Mouse (Mus musculus): ENCODE measurements around the gene Rpusd3. TPM values are rescaled to one million over a fixed set of nuclear protein-coding genes. Genes with fewer than 3 reads are reported as not detected.
A peak's percentile ranks its signal among the peaks of the same experiment; 100 is the strongest.

Gene Rpusd3
- 20.8 and 24.4 TPM in 2 replicates for polyA plus RNA-seq (2015; fragmentation: Nextera tagmentation; extraction: Ambion mirVana)

GRCm38 (mm10) chr6:113419199-113419587, at the start of gene Rpusd3:
Gene Rpusd3 (minus strand): TSS chr6:113419340.
- peak within 1 kb of the TSS; percentile 73 for H3K9ac ChIP-seq
- under 1% methylated on average over 25 of the region's 25 CpGs for WGBS
- H3K9me3 ChIP-seq (replicated peaks): no peaks in the 10 kb centered on the region
- peaks cover 24% of the 10 kb centered on the region for H3K36me3 ChIP-seq (ENCODE audit: poor library complexity, severe bottlenecking)
- peaks cover 13% of the 10 kb centered on the region for H3K4me1 ChIP-seq
- peak; percentile 99 for ATAC-seq
- H3K4me2 ChIP-seq: peak within 1 kb of the TSS; percentile 74
- no peaks in the 10 kb centered on the region for H3K27me3 ChIP-seq
- peak within 1 kb of the TSS; percentile 58 for H3K4me3 ChIP-seq
- H3K27ac ChIP-seq: no peak within 1 kb of the TSS

GRCm38 (mm10) chr6:113468512-113468911, 49.4 kb upstream of the Rpusd3 start:
- Histone ChIP-seq H3K4me1 (peaks cover 13% of the 10 kb centered on the region), H3K4me3 (no peak overlapping the region), H3K27ac (no peak overlapping the region), H3K9ac (no peak overlapping the region), H3K27me3 (peaks cover 56% of the 10 kb centered on the region), H3K9me3 (replicated peaks) (no peaks in the 10 kb centered on the region), H3K4me2 (peak overlapping the region; percentile 69), H3K36me3 (ENCODE audit: poor library complexity, severe bottlenecking) (no peaks in the 10 kb centered on the region)
- ATAC-seq: no peak
- WGBS: 73% methylated on average over 3 of the region's 3 CpGs

- Histone ChIP-seq H3K27ac (no peak overlapping the region), H3K9ac (no peak overlapping the region), H3K4me1 (peaks cover 13% of the 10 kb centered on the region), H3K27me3 (peaks cover 35% of the 10 kb centered on the region), H3K4me2 (no peak overlapping the region), H3K4me3 (no peak overlapping the region), H3K36me3 (ENCODE audit: poor library complexity, severe bottlenecking) (no peaks in the 10 kb centered on the region), H3K9me3 (replicated peaks) (no peaks in the 10 kb centered on the region)
- 71% methylated on average over 5 of the region's 5 CpGs for WGBS
- ATAC-seq: no peak
Observed at GRCm38 (mm10) chr6:113465602-113466001, 46.5 kb upstream of the Rpusd3 start.

GRCm38 (mm10) chr6:113464040-113464439, 44.9 kb upstream of the Rpusd3 start:
- ATAC-seq: no peak
- Histone ChIP-seq H3K9ac (no peak overlapping the region), H3K9me3 (replicated peaks) (no peaks in the 10 kb centered on the region), H3K27me3 (peaks cover 20% of the 10 kb centered on the region; the same call in 1 of the 2 replicates), H3K36me3 (ENCODE audit: poor library complexity, severe bottlenecking) (no peaks in the 10 kb centered on the region), H3K4me3 (no peak overlapping the region), H3K27ac (no peak overlapping the region), H3K4me2 (no peak overlapping the region), H3K4me1 (0 out of 2 replicates have a peak, but pooled peaks cover 3% of the 10 kb centered on the region)
- 78% methylated on average over 7 of the region's 7 CpGs for WGBS

- 69% methylated on average over 10 of the region's 10 CpGs for WGBS
- Histone ChIP-seq H3K4me3 (no peak overlapping the region), H3K27ac (no peak overlapping the region), H3K36me3 (ENCODE audit: poor library complexity, severe bottlenecking) (no peaks in the 10 kb centered on the region), H3K4me1 (no peaks in the 10 kb centered on the region), H3K9ac (no peak overlapping the region), H3K9me3 (replicated peaks) (no peaks in the 10 kb centered on the region), H3K4me2 (no peak overlapping the region), H3K27me3 (no peaks in the 10 kb centered on the region)
- no peak for ATAC-seq
Observed at GRCm38 (mm10) chr6:113458635-113459034, 39.5 kb upstream of the Rpusd3 start.

GRCm38 (mm10) chr6:113457952-113458534, 38.9 kb upstream of the Rpusd3 start, which contains the start of gene Il17re:
Gene Il17re (plus strand): TSS chr6:113458484.
- Histone ChIP-seq H3K4me2 (no peak within 1 kb of the TSS), H3K36me3 (ENCODE audit: poor library complexity, severe bottlenecking) (no peaks in the 10 kb centered on the region), H3K4me1 (no peaks in the 10 kb centered on the region), H3K9me3 (replicated peaks) (no peaks in the 10 kb centered on the region), H3K27me3 (no peaks in the 10 kb centered on the region), H3K4me3 (no peak within 1 kb of the TSS), H3K27ac (no peak within 1 kb of the TSS), H3K9ac (no peak within 1 kb of the TSS)
- 75% methylated on average over 10 of the region's 10 CpGs for WGBS
- ATAC-seq: no peak

GRCm38 (mm10) chr6:113455007-113455406, 35.9 kb upstream of the Rpusd3 start:
- no peak overlapping the region for H3K4me2 ChIP-seq
- H3K4me3 ChIP-seq: no peak overlapping the region
- H3K9ac ChIP-seq: no peak overlapping the region
- ATAC-seq: no peak
- H3K9me3 ChIP-seq (replicated peaks): no peaks in the 10 kb centered on the region
- H3K36me3 ChIP-seq (ENCODE audit: poor library complexity, severe bottlenecking): no peaks in the 10 kb centered on the region
- 83% methylated on average over 5 of the region's 5 CpGs for WGBS
- H3K27me3 ChIP-seq: no peaks in the 10 kb centered on the region
- no peak overlapping the region for H3K27ac ChIP-seq
- H3K4me1 ChIP-seq: peaks cover 6% of the 10 kb centered on the region; the same call in 1 of the 2 replicates

- Histone ChIP-seq H3K9me3 (replicated peaks) (no peaks in the 10 kb centered on the region), H3K27me3 (no peaks in the 10 kb centered on the region), H3K4me2 (no peak overlapping the region), H3K4me3 (no peak overlapping the region), H3K9ac (no peak overlapping the region), H3K36me3 (ENCODE audit: poor library complexity, severe bottlenecking) (peaks cover 25% of the 10 kb centered on the region), H3K4me1 (peaks cover 6% of the 10 kb centered on the region; the same call in 1 of the 2 replicates), H3K27ac (no peak overlapping the region)
- 83% methylated on average over 2 of the region's 2 CpGs for WGBS
- ATAC-seq: no peak
Observed at GRCm38 (mm10) chr6:113451839-113452238, 32.7 kb upstream of the Rpusd3 start.

- 86% methylated on average over 4 of the region's 4 CpGs for WGBS
- ATAC-seq: no peak
- H3K27me3 ChIP-seq: no peaks in the 10 kb centered on the region
Observed at GRCm38 (mm10) chr6:113447639-113448038, 28.5 kb upstream of the Rpusd3 start.

GRCm38 (mm10) chr6:113444207-113444965, 25.2 kb upstream of the Rpusd3 start:
- Histone ChIP-seq H3K4me2 (no peak overlapping the region), H3K9me3 (replicated peaks) (no peaks in the 10 kb centered on the region), H3K36me3 (ENCODE audit: poor library complexity, severe bottlenecking) (peaks cover 32% of the 10 kb centered on the region), H3K4me1 (peaks cover 10% of the 10 kb centered on the region), H3K27me3 (no peaks in the 10 kb centered on the region), H3K27ac (no peak overlapping the region), H3K9ac (no peak overlapping the region), H3K4me3 (no peak overlapping the region)
- ATAC-seq: no peak
- whole genome bisulfite sequencing: 88% methylated on average over 8 of the region's 8 CpGs

More at GRCm38 (mm10) chr6:113447639-113448038, 28.5 kb upstream of the Rpusd3 start:
- H3K4me2 ChIP-seq: no peak overlapping the region
- no peak overlapping the region for H3K4me3 ChIP-seq
- H3K36me3 ChIP-seq (ENCODE audit: poor library complexity, severe bottlenecking): peaks cover 32% of the 10 kb centered on the region
- H3K9me3 ChIP-seq (replicated peaks): no peaks in the 10 kb centered on the region
- H3K9ac ChIP-seq: no peak overlapping the region
- H3K27ac ChIP-seq: no peak overlapping the region
- H3K4me1 ChIP-seq: peaks cover 15% of the 10 kb centered on the region

- peak overlapping the region; percentile 94 for H3K9ac ChIP-seq
- no peaks in the 10 kb centered on the region for H3K27me3 ChIP-seq
- no peaks in the 10 kb centered on the region for H3K9me3 ChIP-seq (replicated peaks)
- peaks cover 10% of the 10 kb centered on the region for H3K4me1 ChIP-seq
- ATAC-seq: peak; percentile 6; the same call in 1 of the 2 replicates
- H3K27ac ChIP-seq: 0 out of 2 replicates have a peak overlapping the region, but pooled peaks have one; percentile 27
- 47% methylated on average over 12 of the region's 12 CpGs for WGBS
- peak overlapping the region; percentile 96 for H3K4me3 ChIP-seq
- peaks cover 20% of the 10 kb centered on the region for H3K36me3 ChIP-seq (ENCODE audit: poor library complexity, severe bottlenecking)
- peak overlapping the region; percentile 95 for H3K4me2 ChIP-seq
Observed at GRCm38 (mm10) chr6:113443091-113443490, 24.0 kb upstream of the Rpusd3 start.

GRCm38 (mm10) chr6:113442442-113443090, 23.4 kb upstream of the Rpusd3 start, which contains the start of gene Jagn1:
Gene Jagn1 (plus strand): TSS chr6:113442569.
- H3K4me2 ChIP-seq: peak within 1 kb of the TSS; percentile 95
- under 1% methylated on average over 45 of the region's 45 CpGs for WGBS
- H3K27me3 ChIP-seq: no peaks in the 10 kb centered on the region
- H3K9ac ChIP-seq: peak within 1 kb of the TSS; percentile 94
- peaks cover 10% of the 10 kb centered on the region for H3K4me1 ChIP-seq
- H3K27ac ChIP-seq: peak within 1 kb of the TSS; percentile 27
- H3K4me3 ChIP-seq: peak within 1 kb of the TSS; percentile 96
- peak; percentile 96 for ATAC-seq
- H3K9me3 ChIP-seq (replicated peaks): no peaks in the 10 kb centered on the region
- H3K36me3 ChIP-seq (ENCODE audit: poor library complexity, severe bottlenecking): peaks cover 14% of the 10 kb centered on the region
